Mouse (Mus musculus) thymus, postnatal 36 days (tissue): ENCODE measurements around the gene Mep1a.
"Not testable (repeated sequence)": the region's sequence is repeated elsewhere in the genome, so short reads cannot be mapped to it uniquely, and the experiment has no call there.

Experiments used
- DNase-seq, 2 experiments: peaks; one replicate each; pipeline ENCODE4 v3.0.0; 2022; ENCODE audit warnings: mixed read lengths in 2 of 2

The Mep1a gene

GRCm38 (mm10) chr17:43502592-43502991 lies at the start of gene Mep1a:
Gene Mep1a (minus strand): TSS chr17:43502812.
- no peak for DNase-seq

GRCm38 (mm10) chr17:43551122-43551630 lies 48.6 kb upstream of the Mep1a start:
- no peak for DNase-seq

- DNase-seq: no peak
These were observed 41.4 kb upstream of the Mep1a start for GRCm38 (mm10) chr17:43544040-43544439.

GRCm38 (mm10) chr17:43543539-43543938 lies 40.9 kb upstream of the Mep1a start, which contains the start of gene Ankrd66:
Gene Ankrd66 (minus strand): TSS chr17:43543639.
- no peak for DNase-seq

GRCm38 (mm10) chr17:43538767-43539166 lies 36.2 kb upstream of the Mep1a start:
- no peak for DNase-seq

GRCm38 (mm10) chr17:43536841-43537240 lies 34.2 kb upstream of the Mep1a start:
- DNase-seq: not testable (repeated sequence)

- no peak for DNase-seq
These were observed 32.0 kb upstream of the Mep1a start for GRCm38 (mm10) chr17:43534362-43535222.

- no peak for DNase-seq
These were observed 28.6 kb upstream of the Mep1a start for GRCm38 (mm10) chr17:43531192-43531591.

- no peak for DNase-seq
These were observed 27.9 kb upstream of the Mep1a start for GRCm38 (mm10) chr17:43530507-43530906.

- no peak for DNase-seq
These were observed 17.6 kb upstream of the Mep1a start for GRCm38 (mm10) chr17:43520166-43520565.

GRCm38 (mm10) chr17:43518644-43519409 lies 16.2 kb upstream of the Mep1a start:
- peak; percentile 17 to 23 for DNase-seq

- DNase-seq: no peak
These were observed 8.2 kb upstream of the Mep1a start for GRCm38 (mm10) chr17:43510782-43511181.

- DNase-seq: no peak
These were observed 2.0 kb upstream of the Mep1a start for GRCm38 (mm10) chr17:43504594-43504934.

- DNase-seq: no peak
These were observed 1.4 kb upstream of the Mep1a start for GRCm38 (mm10) chr17:43503861-43504593.

GRCm38 (mm10) chr17:43501631-43502030 lies 981 bp downstream of the Mep1a start:
- no peak for DNase-seq

GRCm38 (mm10) chr17:43501223-43501622 lies 1.4 kb downstream of the Mep1a start:
- no peak for DNase-seq

GRCm38 (mm10) chr17:43500513-43500912 lies 2.1 kb downstream of the Mep1a start:
- no peak for DNase-seq

- DNase-seq: no peak
These were observed 5.1 kb downstream of the Mep1a start for GRCm38 (mm10) chr17:43497521-43497920.

GRCm38 (mm10) chr17:43495502-43495901 lies 7.1 kb downstream of the Mep1a start:
- DNase-seq: no peak

GRCm38 (mm10) chr17:43490371-43490770 lies 12.2 kb downstream of the Mep1a start:
- DNase-seq: not testable (repeated sequence)

GRCm38 (mm10) chr17:43488439-43489151 lies 14.0 kb downstream of the Mep1a start:
- DNase-seq: no peak

- DNase-seq: no peak
These were observed 16.6 kb downstream of the Mep1a start for GRCm38 (mm10) chr17:43485982-43486381.
